Mouse (Mus musculus) kidney, adult 9 months (tissue): Measurements from ENCODE around the gene Apbb2.

Source experiments
- DNase-seq: peaks from one replicate; pipeline ENCODE4 v3.0.0; 2022

The Apbb2 gene

GRCm38 (mm10) chr5:66600415-66600814, 18.2 kb downstream of the Apbb2 start:
- peak; percentile 60 for DNase-seq

GRCm38 (mm10) chr5:66599888-66600287, 18.7 kb downstream of the Apbb2 start:
- no peak for DNase-seq

- no peak for DNase-seq
Measured at GRCm38 (mm10) chr5:66596296-66596695, 22.3 kb downstream of the Apbb2 start.

DNA sequence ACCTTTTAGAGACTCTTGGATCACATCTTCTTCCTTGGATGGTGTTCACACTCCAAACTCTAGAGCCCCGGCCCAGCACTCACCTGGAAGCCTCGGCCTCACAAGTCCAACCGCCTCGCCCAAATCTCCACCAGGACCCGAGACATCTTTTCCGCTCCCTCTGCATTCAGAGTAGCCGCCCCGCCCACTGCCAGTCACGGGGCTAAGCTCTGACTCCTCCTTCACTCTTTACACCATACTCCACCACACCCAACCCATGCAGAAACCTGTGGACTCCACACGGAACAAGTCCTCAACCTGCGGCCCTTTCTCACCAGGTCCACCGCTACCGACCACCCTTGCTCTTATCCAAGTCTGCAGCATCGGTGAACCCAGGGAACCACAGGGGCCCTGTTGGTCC, 23.7 kb downstream of the Apbb2 start:
- no peak for DNase-seq

- no peak for DNase-seq
Measured at GRCm38 (mm10) chr5:66586236-66586745, 32.3 kb downstream of the Apbb2 start.

GRCm38 (mm10) chr5:66583019-66583406, 35.6 kb downstream of the Apbb2 start:
- DNase-seq = no peak

DNA sequence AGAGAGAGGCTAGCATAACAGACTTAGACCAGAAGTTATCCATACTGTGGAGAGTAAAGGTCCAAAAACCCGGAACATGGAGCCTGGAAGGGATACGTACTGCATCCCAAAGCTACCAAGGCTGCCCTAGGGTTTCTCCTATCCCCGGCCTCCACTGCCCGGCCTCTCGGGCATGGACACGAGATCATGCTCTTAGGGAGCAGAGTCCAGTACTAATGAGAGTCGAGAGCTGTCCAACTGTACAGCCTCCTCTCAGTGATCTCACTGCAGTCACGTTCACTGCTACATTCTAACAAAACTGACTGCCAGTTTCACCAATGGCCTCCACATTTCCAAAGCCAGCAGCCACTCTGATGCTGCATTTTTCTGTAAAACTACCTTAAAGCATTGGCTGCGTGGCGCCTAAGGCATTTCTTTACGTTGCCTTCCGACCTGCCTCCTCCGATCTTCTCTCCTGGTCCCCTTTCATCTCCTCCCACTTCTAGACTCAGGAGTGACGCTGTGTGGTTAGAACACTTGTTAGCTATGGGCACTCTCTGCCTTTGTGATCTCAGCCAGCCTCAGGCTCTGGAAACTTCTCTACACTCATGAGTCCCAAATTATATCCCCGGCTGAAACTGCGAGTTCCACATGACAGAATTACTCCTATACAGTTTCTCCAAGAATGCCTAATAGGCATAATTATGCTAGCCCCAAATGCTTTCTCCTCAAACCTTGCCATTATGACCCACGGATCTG, 36.1 kb downstream of the Apbb2 start:
- DNase-seq = peak; percentile 83

GRCm38 (mm10) chr5:66579066-66579465, 39.5 kb downstream of the Apbb2 start:
- DNase-seq = no peak

- DNase-seq = no peak
Measured at GRCm38 (mm10) chr5:66576299-66576698, 42.3 kb downstream of the Apbb2 start.

DNA sequence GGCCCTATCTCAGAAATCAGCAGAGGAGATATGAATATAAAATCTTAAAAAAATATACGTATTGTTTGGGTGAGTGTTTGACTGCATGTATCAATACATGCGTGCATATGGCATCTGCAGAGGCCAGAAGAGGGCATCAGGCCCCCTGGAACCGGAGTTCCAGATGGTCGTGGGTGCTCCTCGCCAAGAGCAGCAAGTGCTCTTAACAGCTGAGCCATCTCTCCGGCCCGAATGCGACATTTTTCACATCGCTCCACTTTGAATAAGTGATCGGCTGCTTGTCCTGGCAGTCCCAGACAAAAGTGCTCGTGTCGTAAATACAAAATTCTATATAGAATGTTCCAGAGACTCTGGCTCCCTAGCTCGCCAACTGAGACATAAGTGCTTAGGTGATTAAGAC, 43.4 kb downstream of the Apbb2 start:
- DNase-seq = no peak

- no peak for DNase-seq
Measured at GRCm38 (mm10) chr5:66573266-66573665, 45.3 kb downstream of the Apbb2 start.

- DNase-seq = peak; percentile 38
Measured at GRCm38 (mm10) chr5:66572086-66572855, 46.3 kb downstream of the Apbb2 start.

GRCm38 (mm10) chr5:66570709-66571108, 47.9 kb downstream of the Apbb2 start:
- DNase-seq = no peak

DNA sequence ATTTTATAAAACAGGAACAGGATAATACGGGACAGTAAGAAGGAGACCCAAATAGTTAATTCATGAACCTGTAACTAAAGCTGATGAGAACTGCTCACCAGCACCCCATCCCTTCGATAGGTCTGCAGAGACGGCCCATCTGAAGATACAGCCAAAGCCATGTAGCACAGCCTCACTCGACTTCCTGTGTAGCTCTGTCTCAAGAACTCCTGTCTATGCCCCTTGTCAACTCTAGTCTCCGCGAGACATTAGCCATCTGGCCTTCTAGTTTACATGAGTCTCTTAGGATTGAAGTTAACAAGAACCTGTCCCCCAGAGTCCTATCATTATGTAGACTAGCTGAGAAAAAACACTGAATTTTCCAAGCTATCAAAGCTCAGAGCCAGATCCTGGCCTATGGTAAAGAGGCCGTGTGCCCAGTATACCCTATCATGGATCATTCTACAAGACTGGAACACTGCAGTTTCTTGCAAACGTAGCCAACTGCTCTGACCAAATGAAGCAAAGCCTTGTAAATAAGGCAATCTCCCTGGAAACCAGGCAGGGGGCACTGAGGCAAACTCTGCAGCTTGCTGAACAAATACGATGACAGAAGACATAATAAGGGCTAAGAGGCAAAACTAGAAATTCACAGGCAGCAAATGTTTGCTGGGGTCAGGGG, 49.3 kb downstream of the Apbb2 start:
- DNase-seq = no peak

- DNase-seq = no peak
Measured at GRCm38 (mm10) chr5:66568002-66568401, 50.6 kb downstream of the Apbb2 start.

DNA sequence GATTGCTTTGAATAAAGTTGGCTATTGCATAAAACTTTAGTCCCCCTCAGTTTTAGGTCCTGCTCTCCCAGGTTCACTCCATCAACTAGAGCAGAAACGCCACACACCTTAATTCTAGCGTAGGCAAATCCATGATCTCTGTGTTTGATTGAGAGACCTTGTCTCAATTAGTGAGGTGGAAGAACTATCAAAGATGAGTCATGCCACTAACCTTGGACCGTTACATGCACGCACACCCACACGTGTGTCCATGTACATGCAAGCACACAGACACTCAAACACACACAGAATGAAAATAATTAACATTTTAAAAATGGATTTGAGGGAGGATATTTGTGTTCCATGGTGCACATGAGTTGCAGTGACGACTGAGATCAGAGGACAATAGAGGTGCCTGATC, 51.2 kb downstream of the Apbb2 start:
- no peak for DNase-seq

GRCm38 (mm10) chr5:66559591-66560175, 58.9 kb downstream of the Apbb2 start:
- DNase-seq = peak; percentile 51

DNA sequence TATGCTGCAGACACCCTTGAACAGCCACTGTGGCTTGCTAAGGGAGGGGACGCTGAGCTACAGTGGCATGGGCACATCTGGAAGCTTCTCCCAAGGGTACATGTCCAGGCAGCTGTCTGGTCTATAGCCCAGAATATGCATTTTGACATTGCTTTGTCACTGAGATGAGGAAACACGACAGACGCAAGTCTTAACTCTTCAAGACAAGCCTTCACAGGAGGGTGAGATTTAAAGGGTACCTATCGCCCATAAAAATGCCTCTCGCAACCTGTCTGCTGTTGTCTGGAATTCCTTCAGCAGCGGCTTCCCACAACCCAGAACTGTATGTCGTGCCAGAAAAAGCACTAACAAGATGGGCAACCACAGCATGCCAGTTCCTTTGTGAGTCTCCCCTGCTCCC, 60.5 kb downstream of the Apbb2 start:
- DNase-seq = no peak

DNA sequence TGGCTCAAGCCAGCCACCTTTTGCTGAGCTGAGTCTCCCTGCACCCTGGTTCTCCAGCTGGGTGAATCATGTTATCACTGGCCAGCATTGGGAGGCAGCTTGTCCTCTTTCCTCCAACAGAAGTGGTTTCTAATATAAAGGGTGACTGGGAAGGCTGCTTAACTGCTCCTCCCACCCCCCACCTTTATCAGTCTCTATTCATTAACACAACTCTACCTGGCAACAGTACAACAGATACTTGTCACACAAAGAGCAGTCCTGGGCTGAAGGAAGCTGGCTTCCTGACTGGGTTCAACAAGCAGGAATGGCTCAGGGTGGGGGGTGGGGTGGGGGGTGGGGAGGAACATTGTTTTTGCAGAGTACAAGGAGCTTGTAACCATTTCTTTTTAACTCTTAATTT, 64.7 kb downstream of the Apbb2 start:
- DNase-seq = no peak

GRCm38 (mm10) chr5:66552246-66552645, 66.3 kb downstream of the Apbb2 start:
- DNase-seq = no peak

DNA sequence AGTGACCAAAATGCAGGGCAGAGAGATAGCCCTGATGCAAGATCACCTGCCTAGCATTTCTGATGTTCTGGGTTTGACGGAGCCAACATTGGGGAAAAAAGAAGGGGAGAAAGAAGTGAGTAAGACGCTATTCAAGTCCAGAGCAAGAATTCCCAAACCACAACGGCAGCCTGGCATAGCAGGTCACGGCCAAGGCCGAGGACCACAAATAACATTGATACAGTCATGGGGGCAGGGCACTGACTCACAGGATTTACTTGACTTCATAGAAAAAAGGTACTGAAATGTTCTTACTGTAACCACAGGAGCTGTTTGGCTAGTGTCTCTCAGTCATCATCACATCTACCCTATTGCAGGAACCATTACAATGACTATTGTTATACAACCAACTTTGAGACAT, 68.3 kb downstream of the Apbb2 start:
- no peak for DNase-seq

DNA sequence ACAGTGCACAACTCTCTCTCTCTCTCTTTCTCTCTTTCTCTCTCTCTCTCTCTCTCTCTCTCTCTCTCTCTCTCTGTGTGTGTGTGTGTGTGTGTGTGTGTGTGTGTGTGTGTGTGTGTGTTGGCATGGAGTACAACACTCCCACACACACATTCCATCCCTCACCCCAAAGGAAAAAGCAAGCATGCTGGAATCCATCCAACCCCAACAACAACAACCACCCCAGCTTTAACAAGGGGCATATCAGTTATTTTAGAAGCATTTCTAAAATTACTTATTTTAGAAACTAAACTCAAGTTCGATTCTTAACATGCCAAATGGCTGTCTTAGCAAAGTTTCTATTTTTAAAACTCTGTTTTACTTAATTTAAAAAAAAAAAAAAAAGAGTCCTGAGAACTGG, 68.9 kb downstream of the Apbb2 start:
- DNase-seq = no peak

DNA sequence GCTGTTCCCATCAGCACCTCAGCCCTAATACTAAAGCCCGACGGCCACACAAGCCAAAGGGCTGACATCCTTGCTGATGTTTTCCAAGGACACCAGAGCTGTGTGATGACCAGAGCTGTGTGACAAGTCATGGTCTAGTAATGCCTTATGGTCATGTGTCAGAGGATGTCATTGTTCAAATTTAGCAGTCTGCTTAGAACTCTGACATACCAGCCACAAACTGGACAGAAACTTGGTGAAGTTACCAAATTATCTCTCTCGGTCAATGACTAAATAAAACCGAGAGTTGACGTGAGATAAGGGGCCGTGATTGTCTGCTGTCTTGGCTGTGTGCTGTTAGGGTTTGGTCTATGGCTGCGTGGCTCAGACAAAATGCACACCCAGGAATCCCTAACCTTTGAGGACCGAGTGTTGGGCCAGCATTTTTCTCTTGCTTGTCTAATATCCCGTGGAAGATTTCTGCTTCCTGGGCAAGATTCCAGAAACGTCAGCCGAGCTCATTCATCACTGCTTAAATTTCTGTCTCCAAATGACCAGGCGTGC, 71.5 kb downstream of the Apbb2 start:
- peak; percentile 81 for DNase-seq
